Mouse (Mus musculus) liver, embryonic 11.5 days (tissue): ENCODE results near the gene Xxylt1. TPM values are rescaled to one million over a fixed set of nuclear protein-coding genes. Genes with fewer than 3 reads are reported as not detected.
A peak's percentile ranks its signal among the peaks of the same experiment; 100 is the strongest.

Source experiments
- ATAC-seq: fragments of 200-750 bp; cut with Nextera tagmentation; replicated peaks from 2 replicates; pipeline ENCODE4 v1.8.0; 2017; ENCODE audit warnings: moderate number of reproducible peaks, mild to moderate bottlenecking, moderate TSS enrichment, moderate library complexity; ENCODE audit not compliant: low FRiP score
- DNase-seq: peaks from one replicate; pipeline ENCODE4 v3.0.0-alpha.2; 2017; ENCODE audit warnings: low spot score
- H3K27ac ChIP-seq: fragments of 300-500 bp; sonication (generic); 2 replicates; pipeline ENCODE4 v1.5.1; 2014; ENCODE audit warnings: mild to moderate bottlenecking, low read depth, low read length, control low read depth
- H3K27me3 ChIP-seq: fragments of 300-500 bp; sonication (generic); replicated peaks from 2 replicates; pipeline ENCODE4 v1.6.1; 2014; ENCODE audit warnings: low read length, mixed read lengths; ENCODE audit not compliant: control insufficient read depth, insufficient read depth
- H3K36me3 ChIP-seq: fragments of 300-500 bp; sonication (generic); 2 replicates; pipeline ENCODE4 v1.6.1; 2014; ENCODE audit warnings: mild to moderate bottlenecking, low read length, moderate library complexity, mixed read lengths; ENCODE audit not compliant: control insufficient read depth, insufficient read depth
- H3K4me1 ChIP-seq: fragments of 300-500 bp; sonication (generic); replicated peaks from 2 replicates; pipeline ENCODE4 v1.6.1; 2014; ENCODE audit warnings: low read length, mixed read lengths; ENCODE audit not compliant: control insufficient read depth, insufficient read depth
- H3K4me2 ChIP-seq: fragments of 300-500 bp; sonication (generic); 2 replicates; pipeline ENCODE4 v1.6.1; 2014; ENCODE audit warnings: mild to moderate bottlenecking, control low read depth, moderate library complexity
- H3K4me3 ChIP-seq: fragments of 300-500 bp; sonication (generic); 2 replicates; pipeline ENCODE4 v1.5.1; 2014; ENCODE audit warnings: low read depth, low read length, control low read depth
- H3K9ac ChIP-seq: fragments of 300-500 bp; sonication (generic); 2 replicates; pipeline ENCODE4 v1.6.1; 2014; ENCODE audit warnings: low read depth, low read length, control low read depth
- H3K9me3 ChIP-seq: fragments of 300-500 bp; sonication (generic); 2 replicates; pipeline ENCODE4 v1.6.1; 2016; ENCODE audit warnings: low read length, inconsistent platforms, mixed read lengths; ENCODE audit not compliant: control insufficient read depth
- WGBS: fragments of 180-500 bp; shearing (Covaris S2); extraction: QIAGEN DNeasy Blood & Tissue Kit; methylation state at CpG from one replicate; pipeline ENCODE4 v1.1.7; 2014; 5-methylcytosine and 5-hydroxymethylcytosine counted together
- polyA plus RNA-seq: library from polyadenylated mRNA; unstranded; fragments of >200 nt; fragmentation: Nextera tagmentation; extraction: Ambion mirVana; gene quantifications from 2 replicates; pipeline ENCODE4 v1.2.1, GENCODE M21; 2014

Xxylt1 gene
- polyA plus RNA-seq, 1 experiment from 2014 or later = 10.7 TPM

- DNase-seq = no peak
- ATAC-seq = no peak
- WGBS = 73% methylated on average over 9 of the region's 9 CpGs
- H3K36me3 ChIP-seq = no peaks in the 10 kb centered on the region
- no peak overlapping the region for H3K27ac ChIP-seq
- no peak overlapping the region for H3K4me2 ChIP-seq
- no peak overlapping the region for H3K4me3 ChIP-seq
- no peak overlapping the region for H3K9ac ChIP-seq
- H3K4me1 ChIP-seq = peaks cover 8% of the 10 kb centered on the region
- no peaks in the 10 kb centered on the region for H3K9me3 ChIP-seq
- no peaks in the 10 kb centered on the region for H3K27me3 ChIP-seq
These were observed 41.3 kb downstream of the Xxylt1 start for GRCm38 (mm10) chr16:31039803-31040459.

GRCm38 (mm10) chr16:31037431-31037830 lies 43.8 kb downstream of the Xxylt1 start:
- DNase-seq (no peak), ATAC-seq (no peak)
- Histone ChIP-seq H3K4me2 (no peak overlapping the region), H3K4me1 (peaks cover 10% of the 10 kb centered on the region; the same call in 1 of the 2 replicates), H3K4me3 (no peak overlapping the region), H3K9me3 (no peaks in the 10 kb centered on the region), H3K27me3 (no peaks in the 10 kb centered on the region), H3K27ac (no peak overlapping the region), H3K36me3 (no peaks in the 10 kb centered on the region), H3K9ac (no peak overlapping the region)
- WGBS = 96% methylated on average over 1 of the region's 1 CpGs

GRCm38 (mm10) chr16:31035651-31036245 lies 45.5 kb downstream of the Xxylt1 start:
- Histone ChIP-seq H3K4me1 (peaks cover 16% of the 10 kb centered on the region), H3K27ac (no peak overlapping the region), H3K4me2 (no peak overlapping the region), H3K27me3 (no peaks in the 10 kb centered on the region), H3K9ac (no peak overlapping the region), H3K9me3 (no peaks in the 10 kb centered on the region), H3K4me3 (no peak overlapping the region), H3K36me3 (no peaks in the 10 kb centered on the region)
- 81% methylated on average over 8 of the region's 8 CpGs for WGBS
- ATAC-seq = no peak
- no peak for DNase-seq

GRCm38 (mm10) chr16:31035235-31035634 lies 46.0 kb downstream of the Xxylt1 start:
- H3K4me2 ChIP-seq = no peak overlapping the region
- WGBS = 40% methylated on average over 7 of the region's 7 CpGs
- no peaks in the 10 kb centered on the region for H3K9me3 ChIP-seq
- ATAC-seq = 0 out of 2 replicates have a peak, but pooled peaks have one; percentile 23
- H3K27ac ChIP-seq = peak overlapping the region; percentile 4; the same call in 1 of the 2 replicates
- DNase-seq = no peak
- H3K36me3 ChIP-seq = no peaks in the 10 kb centered on the region
- no peaks in the 10 kb centered on the region for H3K27me3 ChIP-seq
- H3K4me1 ChIP-seq = peaks cover 20% of the 10 kb centered on the region
- no peak overlapping the region for H3K4me3 ChIP-seq
- no peak overlapping the region for H3K9ac ChIP-seq

- ATAC-seq (no peak), DNase-seq (no peak)
- H3K9me3 ChIP-seq = no peaks in the 10 kb centered on the region
- 81% methylated on average over 3 of the region's 3 CpGs for WGBS
- no peak overlapping the region for H3K9ac ChIP-seq
- H3K4me2 ChIP-seq = no peak overlapping the region
- no peaks in the 10 kb centered on the region for H3K27me3 ChIP-seq
- H3K4me3 ChIP-seq = no peak overlapping the region
- H3K4me1 ChIP-seq = peaks cover 29% of the 10 kb centered on the region
- H3K27ac ChIP-seq = no peak overlapping the region
- no peaks in the 10 kb centered on the region for H3K36me3 ChIP-seq
These were observed 47.2 kb downstream of the Xxylt1 start for GRCm38 (mm10) chr16:31034051-31034450.

GRCm38 (mm10) chr16:31029739-31030485 lies 51.3 kb downstream of the Xxylt1 start:
- Histone ChIP-seq H3K36me3 (no peaks in the 10 kb centered on the region), H3K4me3 (no peak overlapping the region), H3K27me3 (no peaks in the 10 kb centered on the region), H3K4me1 (peaks cover 25% of the 10 kb centered on the region), H3K9me3 (no peaks in the 10 kb centered on the region), H3K27ac (no peak overlapping the region; the same call in 1 of the 2 replicates), H3K9ac (no peak overlapping the region), H3K4me2 (no peak overlapping the region)
- DNase-seq = no peak
- 60% methylated on average over 11 of the region's 11 CpGs for WGBS
- ATAC-seq = no peak

GRCm38 (mm10) chr16:31027675-31028074 lies 53.6 kb downstream of the Xxylt1 start:
- Histone ChIP-seq H3K27me3 (no peaks in the 10 kb centered on the region), H3K27ac (no peak overlapping the region), H3K4me3 (no peak overlapping the region), H3K4me1 (peaks cover 27% of the 10 kb centered on the region), H3K9me3 (no peaks in the 10 kb centered on the region), H3K9ac (no peak overlapping the region), H3K36me3 (no peaks in the 10 kb centered on the region), H3K4me2 (no peak overlapping the region)
- DNase-seq = no peak
- no peak for ATAC-seq

- Histone ChIP-seq H3K27me3 (no peaks in the 10 kb centered on the region), H3K36me3 (no peaks in the 10 kb centered on the region), H3K27ac (no peak overlapping the region), H3K4me2 (no peak overlapping the region), H3K9ac (no peak overlapping the region), H3K4me1 (peaks cover 19% of the 10 kb centered on the region), H3K9me3 (no peaks in the 10 kb centered on the region), H3K4me3 (no peak overlapping the region)
- ATAC-seq (no peak), DNase-seq (no peak)
- 89% methylated on average over 7 of the region's 7 CpGs for WGBS
These were observed 55.7 kb downstream of the Xxylt1 start for GRCm38 (mm10) chr16:31025516-31025915.
